Mouse (Mus musculus): Measurements from ENCODE around the gene Isca1. TPM values are rescaled to one million over a fixed set of nuclear protein-coding genes. Genes with fewer than 3 reads are reported as not detected.
"Not testable (repeated sequence)": the region's sequence is repeated elsewhere in the genome, so short reads cannot be mapped to it uniquely, and the experiment has no call there.

Gene Isca1
- polyA plus RNA-seq, 1 experiment from 2014 or later: 120 TPM

DNA sequence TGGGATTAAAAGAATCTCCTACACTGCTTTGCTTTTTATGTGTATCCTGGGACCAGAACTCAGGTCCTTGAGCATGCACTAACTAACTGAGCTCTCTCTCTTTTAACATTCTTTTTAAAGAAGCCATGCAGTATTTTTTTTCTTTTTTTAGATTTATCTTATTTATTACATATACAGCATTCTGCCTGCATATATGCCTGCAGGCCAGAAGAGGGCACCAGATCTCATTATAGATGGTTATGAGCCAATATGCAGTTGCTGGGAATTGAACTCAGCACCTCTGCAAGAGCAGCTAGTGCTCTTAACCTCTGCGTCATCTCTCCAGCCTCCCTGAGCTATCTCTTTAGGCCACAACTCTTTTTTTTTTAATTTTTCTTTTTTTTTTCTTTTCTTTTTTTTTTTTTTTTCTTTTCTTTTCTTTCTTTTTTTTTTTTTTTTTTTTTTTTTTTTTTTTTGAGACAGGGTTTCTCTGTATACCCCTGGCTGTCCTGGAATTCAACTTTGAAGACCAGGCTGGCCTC lies 10.2 kb upstream of the Isca1 start:
- not testable (repeated sequence) for H3K4me3 ChIP-seq (replicated peaks); H3K27me3 ChIP-seq; H3K9ac ChIP-seq; H3K4me1 ChIP-seq; H3K9me3 ChIP-seq (replicated peaks); H3K27ac ChIP-seq (replicated peaks); H3K4me2 ChIP-seq (replicated peaks); ATAC-seq (ENCODE audit: insufficient number of reproducible peaks, low FRiP score, low TSS enrichment, low read depth)
- peaks cover 95% of the 10 kb centered on the region for H3K36me3 ChIP-seq
- WGBS: 93% methylated on average over 1 of the region's 1 CpGs

DNA sequence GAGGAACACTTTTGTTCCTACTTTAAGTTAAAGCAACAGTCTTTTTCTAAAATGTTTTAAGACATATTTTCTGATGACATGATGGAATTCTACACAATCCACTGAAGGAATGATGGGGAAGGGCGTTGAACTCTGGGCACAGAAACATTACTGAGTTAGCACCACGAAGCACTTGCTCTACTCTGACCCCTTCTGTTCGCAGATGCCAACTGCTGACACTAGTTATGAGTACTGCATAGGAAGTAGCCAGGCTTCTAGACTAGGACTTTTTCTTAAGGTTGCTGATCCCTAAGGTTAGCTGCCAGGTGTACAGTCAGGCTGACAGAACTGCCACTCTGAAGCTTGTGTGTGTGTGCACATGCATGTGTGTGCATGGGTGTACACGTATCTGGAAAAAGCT lies 9.6 kb upstream of the Isca1 start:
- no peak for ATAC-seq (ENCODE audit: insufficient number of reproducible peaks, low FRiP score, low TSS enrichment, low read depth)
- no peak overlapping the region for H3K9ac ChIP-seq
- H3K4me2 ChIP-seq (replicated peaks): no peak overlapping the region
- no peaks in the 10 kb centered on the region for H3K27me3 ChIP-seq
- H3K27ac ChIP-seq (replicated peaks): no peak overlapping the region
- no peaks in the 10 kb centered on the region for H3K9me3 ChIP-seq (replicated peaks)
- WGBS: 84% methylated on average over 4 of the region's 4 CpGs
- no peaks in the 10 kb centered on the region for H3K4me1 ChIP-seq
- peaks cover 92% of the 10 kb centered on the region for H3K36me3 ChIP-seq
- H3K4me3 ChIP-seq (replicated peaks): no peak overlapping the region

DNA sequence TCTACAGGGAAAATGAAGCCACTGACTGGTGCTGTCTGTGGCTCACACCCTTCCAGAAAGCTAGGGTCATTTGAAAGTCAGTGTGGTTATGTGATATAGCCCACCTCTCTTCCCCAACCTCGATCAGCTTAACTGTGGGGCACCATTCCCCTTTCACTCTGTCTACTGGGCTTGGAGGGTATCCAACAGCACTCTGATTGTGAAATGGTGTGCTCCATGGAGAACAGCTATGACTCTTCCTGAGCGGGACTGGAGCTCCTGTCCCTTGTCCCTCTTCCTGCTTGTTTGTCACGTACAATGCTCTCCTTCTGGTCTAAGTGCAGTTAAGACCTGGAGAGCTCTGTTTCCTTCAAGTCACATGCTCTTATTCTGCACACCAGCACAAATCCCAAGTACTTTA lies 5.6 kb upstream of the Isca1 start:
- Histone ChIP-seq H3K4me2 (replicated peaks) (no peak overlapping the region), H3K4me3 (replicated peaks) (no peak overlapping the region), H3K9ac (no peak overlapping the region), H3K9me3 (replicated peaks) (no peaks in the 10 kb centered on the region), H3K27ac (replicated peaks) (no peak overlapping the region), H3K36me3 (peaks cover 76% of the 10 kb centered on the region), H3K27me3 (no peaks in the 10 kb centered on the region), H3K4me1 (peaks cover 15% of the 10 kb centered on the region)
- 86% methylated on average over 3 of the region's 3 CpGs for WGBS
- no peak for ATAC-seq (ENCODE audit: insufficient number of reproducible peaks, low FRiP score, low TSS enrichment, low read depth)

DNA sequence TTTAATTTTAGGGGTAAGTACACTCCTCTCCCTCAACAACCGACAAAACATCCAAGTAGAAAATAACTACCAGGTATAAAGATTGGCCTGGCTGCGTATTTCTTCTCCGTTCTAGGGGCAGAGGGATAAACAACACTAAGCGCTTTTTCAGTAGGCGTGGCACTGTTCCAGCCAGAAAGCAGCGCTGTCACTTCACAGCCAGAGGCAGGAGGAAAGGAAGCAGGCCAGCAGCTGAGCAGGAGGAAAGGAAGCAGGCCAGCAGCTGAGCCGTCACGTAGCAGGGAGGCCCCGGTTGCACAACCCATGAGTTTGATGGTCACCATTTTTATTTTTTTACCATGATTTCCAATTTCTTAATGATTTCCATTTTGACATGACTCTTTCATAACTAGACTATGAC lies 1.6 kb upstream of the Isca1 start:
- ATAC-seq (ENCODE audit: insufficient number of reproducible peaks, low FRiP score, low TSS enrichment, low read depth): no peak
- no peak overlapping the region for H3K9ac ChIP-seq
- 39% methylated on average over 9 of the region's 9 CpGs for WGBS
- H3K4me1 ChIP-seq: peaks cover 40% of the 10 kb centered on the region
- no peak overlapping the region for H3K4me3 ChIP-seq (replicated peaks)
- peak overlapping the region; percentile 97 for H3K27ac ChIP-seq (replicated peaks)
- peaks cover 41% of the 10 kb centered on the region for H3K36me3 ChIP-seq
- no peaks in the 10 kb centered on the region for H3K9me3 ChIP-seq (replicated peaks)
- no peaks in the 10 kb centered on the region for H3K27me3 ChIP-seq
- H3K4me2 ChIP-seq (replicated peaks): peak overlapping the region; percentile 66; the same call in 1 of the 2 replicates

DNA sequence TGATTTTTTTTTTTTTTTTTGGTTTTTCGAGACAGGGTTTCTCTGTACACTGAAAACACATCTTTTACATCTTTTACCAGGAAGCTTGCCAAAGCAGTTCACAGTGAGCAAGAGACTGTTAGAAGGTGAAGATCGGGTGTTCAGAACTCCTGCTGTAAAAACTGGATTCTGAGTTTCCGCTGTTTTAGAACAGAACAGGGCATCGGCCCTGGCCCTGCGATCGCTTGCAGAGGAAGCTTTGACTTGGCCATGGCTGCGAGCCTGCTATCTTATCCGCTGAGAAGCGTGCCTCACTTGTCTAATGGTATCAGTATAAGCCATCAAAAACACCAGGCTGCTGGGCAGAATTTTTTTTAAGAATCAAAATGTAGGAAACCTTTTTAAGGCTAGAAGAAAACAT lies 1.2 kb upstream of the Isca1 start:
- H3K27ac ChIP-seq (replicated peaks): peak overlapping the region; percentile 97
- no peaks in the 10 kb centered on the region for H3K9me3 ChIP-seq (replicated peaks)
- H3K27me3 ChIP-seq: no peaks in the 10 kb centered on the region
- H3K36me3 ChIP-seq: peaks cover 37% of the 10 kb centered on the region
- H3K4me3 ChIP-seq (replicated peaks): peak overlapping the region; percentile 91
- peaks cover 44% of the 10 kb centered on the region for H3K4me1 ChIP-seq
- WGBS: 67% methylated on average over 9 of the region's 9 CpGs
- H3K4me2 ChIP-seq (replicated peaks): peak overlapping the region; percentile 66
- no peak for ATAC-seq (ENCODE audit: insufficient number of reproducible peaks, low FRiP score, low TSS enrichment, low read depth)
- peak overlapping the region; percentile 9; the same call in 1 of the 2 replicates for H3K9ac ChIP-seq

DNA sequence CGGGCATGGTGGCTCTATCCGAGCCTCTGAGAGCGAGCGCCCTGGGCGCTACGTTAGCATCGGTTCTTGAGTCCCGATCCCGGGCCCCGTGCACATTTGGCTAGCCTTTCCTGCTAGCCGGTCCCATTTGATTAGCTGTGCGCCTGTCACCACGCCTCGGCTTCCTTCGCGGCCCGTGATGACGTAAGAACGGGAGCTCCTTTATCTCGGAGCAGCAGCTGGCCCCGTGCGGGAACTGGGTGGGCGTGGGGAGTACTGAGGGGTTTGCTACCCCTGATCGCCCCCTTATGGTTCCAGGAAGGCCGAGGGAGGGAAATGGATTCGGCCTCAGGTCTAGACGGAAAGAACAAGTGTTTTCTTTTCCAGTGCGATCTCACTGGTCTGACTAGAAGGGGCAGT lies 553 bp upstream of the Isca1 start:
- Histone ChIP-seq H3K9me3 (replicated peaks) (no peaks in the 10 kb centered on the region), H3K9ac (peak overlapping the region; percentile 54), H3K27ac (replicated peaks) (peak overlapping the region; percentile 97), H3K36me3 (peaks cover 31% of the 10 kb centered on the region), H3K27me3 (no peaks in the 10 kb centered on the region), H3K4me2 (replicated peaks) (peak overlapping the region; percentile 66), H3K4me3 (replicated peaks) (peak overlapping the region; percentile 91), H3K4me1 (peaks cover 46% of the 10 kb centered on the region)
- peak; percentile 80 for ATAC-seq (ENCODE audit: insufficient number of reproducible peaks, low FRiP score, low TSS enrichment, low read depth)
- under 1% methylated on average over 28 of the region's 28 CpGs for WGBS

DNA sequence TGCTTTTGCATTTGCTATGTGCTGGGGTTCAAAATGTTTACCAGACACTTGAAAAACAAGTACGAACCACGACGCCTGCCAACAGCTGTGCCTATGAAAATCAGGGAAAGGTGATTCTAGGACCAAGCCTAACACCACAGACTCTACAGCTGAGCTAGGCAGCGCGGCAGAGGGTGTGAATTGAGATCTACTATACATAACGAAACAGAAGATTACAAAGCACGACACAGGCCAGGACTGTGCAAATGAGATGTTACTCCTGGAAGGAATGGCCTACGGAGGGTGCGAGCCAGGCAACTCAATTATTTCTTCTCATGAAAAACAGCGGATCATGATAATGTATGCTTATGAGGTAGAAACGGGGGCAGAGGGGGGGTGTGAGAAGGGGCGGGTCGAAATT lies 1.1 kb downstream of the Isca1 start:
- Histone ChIP-seq H3K4me1 (peaks cover 46% of the 10 kb centered on the region), H3K4me2 (replicated peaks) (peak overlapping the region; percentile 66), H3K27ac (replicated peaks) (peak overlapping the region; percentile 11; the same call in 1 of the 2 replicates), H3K9me3 (replicated peaks) (no peaks in the 10 kb centered on the region), H3K4me3 (replicated peaks) (peak overlapping the region; percentile 91), H3K9ac (peak overlapping the region; percentile 79; the same call in 1 of the 2 replicates), H3K36me3 (peaks cover 18% of the 10 kb centered on the region), H3K27me3 (no peaks in the 10 kb centered on the region)
- 36% methylated on average over 13 of the region's 13 CpGs for WGBS
- ATAC-seq (ENCODE audit: insufficient number of reproducible peaks, low FRiP score, low TSS enrichment, low read depth): no peak

DNA sequence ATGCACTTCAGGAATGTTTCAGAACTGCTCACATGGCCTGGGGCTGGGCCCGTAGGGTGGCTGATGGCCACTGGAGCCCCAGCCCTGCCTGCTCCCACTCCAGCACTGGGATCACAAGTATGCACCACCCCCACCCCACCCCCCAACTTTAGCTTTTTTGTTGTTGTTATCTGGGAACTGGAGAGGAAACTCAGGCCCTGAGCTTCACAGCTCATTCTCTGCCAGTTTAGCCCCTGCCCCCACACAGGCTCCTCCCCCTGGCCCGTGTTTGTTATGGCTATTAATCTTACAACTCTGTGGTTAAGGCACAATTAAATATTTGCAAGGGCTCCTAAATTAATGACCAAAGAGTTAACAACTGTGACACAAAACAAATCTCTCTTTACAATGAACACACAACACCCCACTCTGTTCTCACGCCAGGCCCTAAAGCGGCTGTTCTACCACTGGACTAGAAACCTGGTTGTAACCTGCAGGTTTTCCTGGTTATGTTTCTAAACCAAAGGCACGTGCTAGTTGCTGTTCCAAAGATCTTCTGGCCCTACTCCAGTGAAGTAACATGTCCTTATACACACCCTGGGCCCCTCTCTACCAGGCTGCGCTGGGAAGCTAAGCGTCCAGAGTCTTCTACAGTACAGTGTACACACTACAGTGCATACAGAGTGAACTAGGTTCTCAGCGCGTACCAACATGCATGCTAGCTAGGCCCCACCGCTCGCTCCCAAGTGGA lies 2.7 kb downstream of the Isca1 start:
- Histone ChIP-seq H3K4me3 (replicated peaks) (no peak overlapping the region), H3K9me3 (replicated peaks) (no peaks in the 10 kb centered on the region), H3K4me2 (replicated peaks) (no peak overlapping the region), H3K36me3 (peaks cover 11% of the 10 kb centered on the region), H3K4me1 (peaks cover 46% of the 10 kb centered on the region), H3K9ac (no peak overlapping the region), H3K27ac (replicated peaks) (no peak overlapping the region), H3K27me3 (no peaks in the 10 kb centered on the region)
- ATAC-seq (ENCODE audit: insufficient number of reproducible peaks, low FRiP score, low TSS enrichment, low read depth): no peak
- WGBS: 62% methylated on average over 11 of the region's 11 CpGs

DNA sequence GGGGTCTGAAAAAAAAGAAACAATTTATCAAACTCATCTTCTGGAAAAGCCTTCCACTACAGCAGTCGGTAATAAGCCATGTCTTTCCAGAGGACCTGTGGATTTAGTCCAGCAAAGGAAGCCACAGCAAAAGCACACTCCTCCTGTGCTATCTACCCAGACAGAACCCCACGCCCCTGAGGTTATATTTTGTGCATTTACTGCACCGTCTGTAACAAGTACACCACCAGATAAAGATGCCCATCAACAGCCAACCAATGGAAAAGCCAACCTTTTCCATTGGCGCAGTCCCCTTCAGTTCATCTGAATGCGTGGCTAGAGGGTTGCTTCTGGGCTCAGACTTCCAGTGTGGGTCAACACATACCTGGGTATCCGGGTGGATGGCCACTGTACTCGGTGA lies 6.8 kb downstream of the Isca1 start:
- peaks cover 22% of the 10 kb centered on the region for H3K4me1 ChIP-seq
- H3K9ac ChIP-seq: no peak overlapping the region
- H3K9me3 ChIP-seq (replicated peaks): no peaks in the 10 kb centered on the region
- H3K36me3 ChIP-seq: peaks cover 38% of the 10 kb centered on the region
- H3K4me3 ChIP-seq (replicated peaks): no peak overlapping the region
- WGBS: 90% methylated on average over 7 of the region's 7 CpGs
- no peaks in the 10 kb centered on the region for H3K27me3 ChIP-seq
- H3K4me2 ChIP-seq (replicated peaks): no peak overlapping the region
- ATAC-seq (ENCODE audit: insufficient number of reproducible peaks, low FRiP score, low TSS enrichment, low read depth): no peak
- H3K27ac ChIP-seq (replicated peaks): no peak overlapping the region

DNA sequence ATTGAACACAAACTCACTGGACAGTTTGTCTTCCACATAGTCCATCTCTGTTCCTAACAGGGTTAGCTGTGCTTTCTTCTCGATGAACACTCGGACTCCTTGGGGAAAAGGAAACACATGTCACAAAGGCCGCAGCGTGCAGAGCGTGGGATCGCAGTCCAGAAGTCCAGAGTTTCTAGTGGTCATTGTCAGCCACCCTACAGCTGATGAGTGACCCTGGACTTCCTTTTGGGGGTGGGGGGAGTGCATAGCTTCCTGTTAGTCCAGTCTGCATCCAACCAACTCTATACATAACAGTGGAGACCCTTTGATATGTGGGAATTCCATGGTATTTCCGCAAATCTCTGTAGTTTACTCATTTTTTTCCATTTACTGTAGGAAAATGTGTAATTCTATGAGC lies 12.7 kb downstream of the Isca1 start:
- H3K4me1 ChIP-seq: no peaks in the 10 kb centered on the region
- H3K4me3 ChIP-seq (replicated peaks): no peak overlapping the region
- WGBS: 91% methylated on average over 7 of the region's 7 CpGs
- peaks cover 53% of the 10 kb centered on the region for H3K36me3 ChIP-seq
- H3K9ac ChIP-seq: no peak overlapping the region
- ATAC-seq (ENCODE audit: insufficient number of reproducible peaks, low FRiP score, low TSS enrichment, low read depth): no peak
- no peak overlapping the region for H3K4me2 ChIP-seq (replicated peaks)
- no peaks in the 10 kb centered on the region for H3K27me3 ChIP-seq
- H3K9me3 ChIP-seq (replicated peaks): no peaks in the 10 kb centered on the region
- no peak overlapping the region for H3K27ac ChIP-seq (replicated peaks)

DNA sequence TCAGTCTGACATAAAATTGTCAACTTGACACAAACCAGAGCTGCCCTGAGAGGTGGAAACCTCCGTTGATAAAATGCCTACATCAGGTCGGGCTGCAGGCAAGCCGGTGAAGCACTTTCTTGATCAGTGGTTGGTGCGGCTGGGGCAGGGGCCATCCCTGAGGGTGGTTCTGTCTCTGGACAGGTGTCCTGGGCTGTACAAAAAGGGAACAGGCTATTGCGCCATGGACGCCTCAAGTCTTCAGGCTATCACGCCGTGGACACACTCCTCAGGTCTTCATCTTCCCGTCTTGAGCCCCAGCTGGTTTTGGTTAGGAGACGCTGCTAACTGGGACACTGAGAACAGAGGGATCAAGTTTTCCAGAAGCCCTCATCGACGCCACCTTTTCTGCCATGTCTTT lies 19.3 kb downstream of the Isca1 start:
- WGBS: 43% methylated on average over 12 of the region's 12 CpGs
- no peaks in the 10 kb centered on the region for H3K9me3 ChIP-seq (replicated peaks)
- ATAC-seq (ENCODE audit: insufficient number of reproducible peaks, low FRiP score, low TSS enrichment, low read depth): no peak
- H3K4me2 ChIP-seq (replicated peaks): no peak overlapping the region
- no peak overlapping the region for H3K4me3 ChIP-seq (replicated peaks)
- H3K4me1 ChIP-seq: no peaks in the 10 kb centered on the region; the same call in 1 of the 2 replicates
- H3K27ac ChIP-seq (replicated peaks): no peak overlapping the region
- H3K9ac ChIP-seq: no peak overlapping the region
- no peaks in the 10 kb centered on the region for H3K27me3 ChIP-seq
- H3K36me3 ChIP-seq: peaks cover 11% of the 10 kb centered on the region

DNA sequence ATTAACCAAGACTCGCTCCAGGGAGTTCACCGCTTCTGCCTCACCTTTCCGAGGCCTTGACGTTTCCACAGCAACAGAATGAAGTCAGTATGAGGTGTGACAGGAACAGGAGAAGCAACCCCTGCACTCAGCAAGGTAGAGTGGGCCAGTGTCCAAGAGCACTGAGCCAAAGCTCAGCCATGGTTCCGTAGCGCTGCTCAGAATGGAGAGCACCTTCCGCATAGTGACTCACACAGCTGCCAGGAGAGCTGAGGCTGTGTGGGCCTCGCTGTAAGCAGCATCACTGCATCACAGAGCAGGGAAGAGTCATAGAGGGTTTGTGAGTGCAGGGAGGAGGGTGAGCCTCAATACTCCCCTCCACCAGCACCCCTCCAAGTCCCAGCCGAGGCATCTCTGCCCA lies 22.9 kb downstream of the Isca1 start, which contains the start of gene 1700014D04Rik:
TSS of gene 1700014D04Rik (minus strand) at position 42 of the 400 bp plus-strand sequence.
- H3K36me3 ChIP-seq: no peaks in the 10 kb centered on the region
- 0 out of 2 replicates have a peak, but pooled peaks have one; percentile 19 for ATAC-seq (ENCODE audit: insufficient number of reproducible peaks, low FRiP score, low TSS enrichment, low read depth)
- 81% methylated on average over 9 of the region's 9 CpGs for WGBS

More for the DNA sequence above, 22.9 kb downstream of the Isca1 start, which contains the start of gene 1700014D04Rik:
- Histone ChIP-seq H3K4me2 (replicated peaks) (no peak within 1 kb of the TSS), H3K27ac (replicated peaks) (no peak within 1 kb of the TSS), H3K27me3 (no peaks in the 10 kb centered on the region), H3K9me3 (replicated peaks) (no peaks in the 10 kb centered on the region), H3K4me3 (replicated peaks) (no peak within 1 kb of the TSS), H3K4me1 (no peaks in the 10 kb centered on the region; the same call in 1 of the 2 replicates), H3K9ac (no peak within 1 kb of the TSS)

Data from embryonic facial prominence, embryonic 15.5 days (tissue).